Mouse (Mus musculus): ENCODE measurements at regions not wholly inside any gene's neighbourhood (a gene's known extent, or its start where the extent isn't known, plus 50 kb on each side); places are given as distances from the start of the nearest gene placed in this dataset.

GRCm38 (mm10) chr2:45338809-45339208 lies 221.6 kb upstream of the Zeb2 start:
- H3K27ac ChIP-seq (replicated peaks), result no peak overlapping the region
- no peak overlapping the region for H3K4me3 ChIP-seq
- H3K27me3 ChIP-seq, result no peaks in the 10 kb centered on the region
- no peak for ATAC-seq (ENCODE audit: low FRiP score, low read depth)
- no peaks in the 10 kb centered on the region for H3K9me3 ChIP-seq
- H3K9ac ChIP-seq, result no peak overlapping the region
- H3K36me3 ChIP-seq, result no peaks in the 10 kb centered on the region
- H3K4me2 ChIP-seq, result no peak overlapping the region
- no peaks in the 10 kb centered on the region for H3K4me1 ChIP-seq (replicated peaks)

DNA sequence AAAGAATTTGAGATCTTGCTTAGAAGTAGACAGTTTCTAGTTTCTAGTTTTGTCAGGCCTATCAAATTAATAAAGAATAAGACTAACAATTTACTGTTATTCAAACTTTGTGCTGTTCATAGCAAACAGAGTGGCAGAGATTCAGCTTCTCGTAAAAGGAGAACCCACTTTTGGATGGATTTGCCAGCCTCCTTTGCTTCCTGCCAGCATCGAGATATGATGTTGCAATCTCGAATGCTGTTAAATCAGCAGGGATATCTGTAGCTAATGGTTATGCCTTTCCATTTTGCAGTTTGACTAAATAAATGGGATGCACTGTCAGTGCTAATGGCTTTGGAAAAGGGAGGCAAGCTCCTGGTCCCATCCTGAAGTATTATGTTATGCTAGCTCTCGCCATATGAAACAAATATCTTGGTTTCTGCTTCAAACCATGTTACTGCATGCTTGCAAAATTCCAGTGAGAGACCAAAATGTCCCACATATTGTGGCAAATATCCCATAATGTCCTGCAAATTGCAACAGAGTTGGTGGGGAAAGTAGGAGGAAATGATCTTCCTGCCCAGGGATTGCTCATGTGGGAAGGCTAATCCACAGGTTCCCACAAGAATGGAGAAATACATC lies 199.9 kb upstream of the Zeb2 start:
- 82% methylated on average over 4 of the region's 4 CpGs for WGBS

DNA sequence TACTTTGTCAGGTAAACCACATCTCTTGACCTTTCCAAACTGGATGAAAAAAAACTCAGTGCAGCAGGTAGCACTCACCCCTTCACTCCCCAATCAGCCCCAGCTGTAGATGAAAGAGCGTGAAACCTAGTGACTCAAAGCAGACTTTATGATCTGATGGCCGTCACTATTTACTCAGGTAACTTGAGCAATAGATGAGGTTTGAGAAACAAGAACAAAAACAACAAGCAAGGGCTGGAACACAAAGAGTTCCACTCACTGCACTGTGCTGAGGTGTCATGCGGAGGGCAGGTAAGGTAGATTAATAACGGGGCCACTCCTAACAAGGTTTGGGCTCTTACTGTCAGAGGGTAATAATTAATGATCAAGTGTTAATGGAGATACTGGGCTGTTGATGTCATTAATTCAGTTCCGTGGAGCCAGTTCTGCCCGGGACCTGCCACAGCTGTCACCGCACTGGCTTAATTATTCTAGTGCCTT lies 170.4 kb upstream of the Zeb2 start:
- Histone ChIP-seq H3K27ac (replicated peaks) (no peak overlapping the region), H3K27me3 (no peaks in the 10 kb centered on the region), H3K4me2 (no peak overlapping the region), H3K9ac (no peak overlapping the region), H3K4me1 (replicated peaks) (0 out of 2 replicates have a peak, but pooled peaks cover 6% of the 10 kb centered on the region), H3K4me3 (no peak overlapping the region), H3K9me3 (no peaks in the 10 kb centered on the region), H3K36me3 (no peaks in the 10 kb centered on the region)
- ATAC-seq (ENCODE audit: low FRiP score, low read depth), result no peak
- WGBS, result 42% methylated on average over 7 of the region's 7 CpGs

More for the DNA sequence above, 199.9 kb upstream of the Zeb2 start:
- Histone ChIP-seq H3K4me2 (no peak overlapping the region), H3K36me3 (no peaks in the 10 kb centered on the region), H3K27ac (replicated peaks) (no peak overlapping the region), H3K4me1 (replicated peaks) (no peaks in the 10 kb centered on the region), H3K9me3 (no peaks in the 10 kb centered on the region), H3K9ac (no peak overlapping the region), H3K27me3 (no peaks in the 10 kb centered on the region), H3K4me3 (no peak overlapping the region)
- ATAC-seq (ENCODE audit: low FRiP score, low read depth), result no peak

DNA sequence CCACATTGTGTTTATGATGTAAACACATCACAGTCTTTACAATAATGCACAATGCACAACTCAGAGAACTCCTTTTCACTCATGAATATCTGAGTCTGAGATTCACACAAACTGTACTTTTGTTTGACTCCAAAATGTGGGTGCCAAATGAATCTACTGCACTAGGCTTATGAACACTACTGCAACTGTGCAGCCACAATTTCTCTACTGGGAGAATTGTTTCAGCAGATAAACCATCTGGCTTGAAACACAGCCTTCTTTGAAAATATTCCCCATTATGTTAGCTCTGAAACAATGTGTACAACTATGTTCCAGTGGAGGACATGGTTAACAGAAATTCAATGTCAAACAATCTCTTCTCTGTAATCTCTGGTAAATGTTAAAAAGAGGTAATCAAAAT lies 166.6 kb upstream of the Zeb2 start:
- Histone ChIP-seq H3K27ac (replicated peaks) (no peak overlapping the region), H3K36me3 (no peaks in the 10 kb centered on the region), H3K4me2 (no peak overlapping the region), H3K4me1 (replicated peaks) (0 out of 2 replicates have a peak, but pooled peaks cover 6% of the 10 kb centered on the region), H3K27me3 (no peaks in the 10 kb centered on the region), H3K9me3 (no peaks in the 10 kb centered on the region), H3K9ac (no peak overlapping the region), H3K4me3 (no peak overlapping the region)
- ATAC-seq (ENCODE audit: low FRiP score, low read depth), result no peak

- H3K4me1 ChIP-seq (replicated peaks), result no peaks in the 10 kb centered on the region
- H3K27me3 ChIP-seq, result no peaks in the 10 kb centered on the region
- no peak overlapping the region for H3K27ac ChIP-seq (replicated peaks)
- H3K9me3 ChIP-seq, result no peaks in the 10 kb centered on the region
- no peak overlapping the region for H3K4me3 ChIP-seq
- WGBS, result 87% methylated on average over 4 of the region's 4 CpGs
- no peak for ATAC-seq (ENCODE audit: low FRiP score, low read depth)
- no peak overlapping the region for H3K4me2 ChIP-seq
- H3K36me3 ChIP-seq, result no peaks in the 10 kb centered on the region
- H3K9ac ChIP-seq, result no peak overlapping the region
Measured at GRCm38 (mm10) chr2:45279490-45279889, 162.3 kb upstream of the Zeb2 start.

DNA sequence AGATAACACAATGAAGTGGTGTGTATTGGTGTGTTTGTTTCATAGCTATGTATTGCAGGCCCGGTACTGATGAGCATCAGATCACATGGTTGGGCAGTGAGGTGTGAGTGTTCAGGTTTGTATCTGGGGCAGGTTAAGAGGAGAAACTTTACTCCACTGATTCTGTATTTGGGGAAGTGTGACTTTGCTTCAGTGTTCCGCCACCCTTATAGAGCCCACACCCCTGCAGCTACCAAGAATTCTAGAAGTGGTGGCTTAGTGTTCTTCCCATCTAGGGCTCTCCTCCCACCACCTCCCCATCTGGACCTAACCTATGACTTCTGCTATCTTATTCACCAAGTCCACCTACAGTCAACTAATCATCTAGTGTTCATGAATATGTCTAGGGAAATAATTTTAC lies 160.4 kb upstream of the Zeb2 start:
- no peak overlapping the region for H3K4me3 ChIP-seq
- WGBS, result 98% methylated on average over 2 of the region's 2 CpGs
- no peaks in the 10 kb centered on the region for H3K9me3 ChIP-seq
- H3K27ac ChIP-seq (replicated peaks), result no peak overlapping the region
- no peaks in the 10 kb centered on the region for H3K4me1 ChIP-seq (replicated peaks)
- no peaks in the 10 kb centered on the region for H3K36me3 ChIP-seq
- ATAC-seq (ENCODE audit: low FRiP score, low read depth), result no peak
- H3K27me3 ChIP-seq, result no peaks in the 10 kb centered on the region
- H3K4me2 ChIP-seq, result no peak overlapping the region
- H3K9ac ChIP-seq, result no peak overlapping the region

GRCm38 (mm10) chr2:45276703-45277102 lies 159.5 kb upstream of the Zeb2 start:
- H3K9ac ChIP-seq, result no peak overlapping the region
- no peaks in the 10 kb centered on the region for H3K36me3 ChIP-seq
- H3K27me3 ChIP-seq, result no peaks in the 10 kb centered on the region
- ATAC-seq (ENCODE audit: low FRiP score, low read depth), result no peak
- H3K4me1 ChIP-seq (replicated peaks), result no peaks in the 10 kb centered on the region
- H3K4me2 ChIP-seq, result no peak overlapping the region
- 94% methylated on average over 1 of the region's 1 CpGs for WGBS
- no peaks in the 10 kb centered on the region for H3K9me3 ChIP-seq
- H3K27ac ChIP-seq (replicated peaks), result no peak overlapping the region
- no peak overlapping the region for H3K4me3 ChIP-seq

GRCm38 (mm10) chr2:45270035-45270434 lies 152.8 kb upstream of the Zeb2 start:
- H3K27ac ChIP-seq (replicated peaks), result no peak overlapping the region
- no peak for ATAC-seq (ENCODE audit: low FRiP score, low read depth)
- 82% methylated on average over 2 of the region's 2 CpGs for WGBS

GRCm38 (mm10) chr2:45265819-45266218 lies 148.6 kb upstream of the Zeb2 start:
- ATAC-seq (ENCODE audit: low FRiP score, low read depth), result no peak
- 61% methylated on average over 2 of the region's 2 CpGs for WGBS

More at GRCm38 (mm10) chr2:45270035-45270434, 152.8 kb upstream of the Zeb2 start:
- no peaks in the 10 kb centered on the region for H3K9me3 ChIP-seq
- H3K36me3 ChIP-seq, result no peaks in the 10 kb centered on the region
- H3K27me3 ChIP-seq, result no peaks in the 10 kb centered on the region
- H3K4me3 ChIP-seq, result no peak overlapping the region
- H3K4me2 ChIP-seq, result no peak overlapping the region
- no peaks in the 10 kb centered on the region for H3K4me1 ChIP-seq (replicated peaks)
- no peak overlapping the region for H3K9ac ChIP-seq

GRCm38 (mm10) chr2:45261949-45262348 lies 144.8 kb upstream of the Zeb2 start:
- WGBS, result 79% methylated on average over 3 of the region's 3 CpGs
- Histone ChIP-seq H3K4me1 (replicated peaks) (no peaks in the 10 kb centered on the region), H3K4me3 (no peak overlapping the region), H3K4me2 (no peak overlapping the region), H3K9ac (no peak overlapping the region), H3K27me3 (no peaks in the 10 kb centered on the region), H3K27ac (replicated peaks) (no peak overlapping the region), H3K36me3 (no peaks in the 10 kb centered on the region), H3K9me3 (no peaks in the 10 kb centered on the region)
- ATAC-seq (ENCODE audit: low FRiP score, low read depth), result no peak

More at GRCm38 (mm10) chr2:45265819-45266218, 148.6 kb upstream of the Zeb2 start:
- no peaks in the 10 kb centered on the region for H3K27me3 ChIP-seq
- no peak overlapping the region for H3K4me3 ChIP-seq
- H3K27ac ChIP-seq (replicated peaks), result no peak overlapping the region
- no peaks in the 10 kb centered on the region for H3K9me3 ChIP-seq
- H3K4me1 ChIP-seq (replicated peaks), result no peaks in the 10 kb centered on the region
- H3K36me3 ChIP-seq, result no peaks in the 10 kb centered on the region
- no peak overlapping the region for H3K9ac ChIP-seq
- H3K4me2 ChIP-seq, result no peak overlapping the region

GRCm38 (mm10) chr2:45258897-45259296 lies 141.7 kb upstream of the Zeb2 start:
- WGBS, result 84% methylated on average over 3 of the region's 3 CpGs
- no peaks in the 10 kb centered on the region for H3K9me3 ChIP-seq
- H3K36me3 ChIP-seq, result no peaks in the 10 kb centered on the region
- H3K27me3 ChIP-seq, result no peaks in the 10 kb centered on the region
- ATAC-seq (ENCODE audit: low FRiP score, low read depth), result no peak
- no peak overlapping the region for H3K4me3 ChIP-seq
- H3K9ac ChIP-seq, result no peak overlapping the region
- H3K4me1 ChIP-seq (replicated peaks), result no peaks in the 10 kb centered on the region
- no peak overlapping the region for H3K27ac ChIP-seq (replicated peaks)
- no peak overlapping the region for H3K4me2 ChIP-seq

- H3K4me1 ChIP-seq (replicated peaks), result no peaks in the 10 kb centered on the region
- no peaks in the 10 kb centered on the region for H3K9me3 ChIP-seq
- H3K27ac ChIP-seq (replicated peaks), result no peak overlapping the region
- 66% methylated on average over 5 of the region's 5 CpGs for WGBS
- H3K4me3 ChIP-seq, result no peak overlapping the region
- no peak for ATAC-seq (ENCODE audit: low FRiP score, low read depth)
- no peaks in the 10 kb centered on the region for H3K27me3 ChIP-seq
- H3K4me2 ChIP-seq, result no peak overlapping the region
- no peak overlapping the region for H3K9ac ChIP-seq
- no peaks in the 10 kb centered on the region for H3K36me3 ChIP-seq
Measured at GRCm38 (mm10) chr2:45256373-45256772, 139.2 kb upstream of the Zeb2 start.

DNA sequence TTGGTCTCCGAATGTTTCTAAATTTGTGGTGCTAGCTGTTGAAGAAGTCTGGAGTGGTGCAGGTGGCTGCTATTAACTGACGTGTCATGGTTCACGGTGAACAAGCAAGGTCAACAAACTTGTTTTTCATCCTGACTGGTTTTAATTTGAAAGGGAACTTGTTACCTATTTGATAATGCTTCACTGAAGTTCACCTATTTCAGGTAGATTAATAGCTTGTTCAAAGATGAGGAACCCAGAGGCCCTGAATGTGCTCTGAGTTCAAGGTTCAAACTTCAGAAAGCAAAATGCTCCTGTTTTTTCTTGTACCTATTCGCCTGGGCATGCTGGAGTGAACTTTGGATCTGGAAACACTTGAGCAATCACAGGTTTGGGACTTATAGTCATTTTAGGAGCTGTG lies 136.7 kb upstream of the Zeb2 start:
- H3K4me2 ChIP-seq, result no peak overlapping the region
- ATAC-seq (ENCODE audit: low FRiP score, low read depth), result no peak
- H3K27ac ChIP-seq (replicated peaks), result no peak overlapping the region
- 83% methylated on average over 4 of the region's 4 CpGs for WGBS
- H3K4me1 ChIP-seq (replicated peaks), result no peaks in the 10 kb centered on the region
- H3K9ac ChIP-seq, result no peak overlapping the region
- H3K36me3 ChIP-seq, result no peaks in the 10 kb centered on the region
- no peaks in the 10 kb centered on the region for H3K27me3 ChIP-seq
- H3K9me3 ChIP-seq, result no peaks in the 10 kb centered on the region
- H3K4me3 ChIP-seq, result no peak overlapping the region

All from hindbrain, embryonic 15.5 days (tissue).